In the genomic region with DNA sequence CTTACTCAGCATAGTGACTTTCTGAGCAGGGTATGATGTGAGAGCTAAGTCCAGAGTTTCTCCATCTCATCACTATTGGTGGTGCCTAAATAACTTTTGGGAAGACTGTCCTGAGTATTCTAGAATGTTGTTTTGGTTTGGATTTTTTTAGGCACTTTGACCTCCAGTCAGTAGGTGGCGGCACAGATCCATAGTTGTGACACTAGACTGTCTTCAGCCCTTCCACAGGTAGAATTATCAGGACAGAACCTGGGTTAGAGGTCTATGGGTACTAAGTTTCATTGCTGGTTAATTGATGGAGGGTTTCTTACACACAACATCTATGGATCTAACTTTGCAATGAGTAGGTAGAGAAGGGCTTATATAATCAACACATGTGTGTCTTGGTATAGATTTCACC, we compare ENCODE assay signal across 10 mouse cellular contexts. TPM values are rescaled to one million over a fixed set of nuclear protein-coding genes. Genes with fewer than 3 reads are reported as not detected.
DNase-seq lines count a peak whose midpoint lies in the region; ATAC-seq lines count a peak whose summit lies in the region.
"Had no signal": no experiment of that assay in that cellular context is flagged by ENCODE, and none has a peak within 500 bp of the region (broad histone marks: within the 10 kb centered on the region; RNA-seq: fewer than 3 reads in every experiment).

No protein-coding gene starts in this region.

- H3K4me2 ChIP-seq in forebrain, embryonic 14.5 days (ENCODE audit: low read length): no peak overlapping the region
- H3K4me2 ChIP-seq in forebrain, embryonic 15.5 days (replicated peaks): no peak overlapping the region
- H3K4me2 ChIP-seq in limb, embryonic 11.5 days (ENCODE audit: low read depth, severe bottlenecking): no peak overlapping the region
- H3K4me2 ChIP-seq: liver, embryonic 15.5 days had no signal

- no peaks in the 10 kb centered on the region for H3K4me1 ChIP-seq in forebrain, embryonic 14.5 days (ENCODE audit: control insufficient read depth, insufficient read depth, low read length)
- H3K4me1 ChIP-seq in forebrain, embryonic 15.5 days: no peaks in the 10 kb centered on the region
- no peaks in the 10 kb centered on the region for H3K4me1 ChIP-seq in limb, embryonic 11.5 days (ENCODE audit: control insufficient read depth, insufficient read depth, low read length)
- H3K4me1 ChIP-seq in limb, embryonic 10.5 days: no peaks in the 10 kb centered on the region
- H3K4me1 ChIP-seq: liver, embryonic 15.5 days had no signal

- no peaks in the 10 kb centered on the region for H3K9me3 ChIP-seq in forebrain, embryonic 14.5 days (replicated peaks; ENCODE audit: control insufficient read depth, low read length)
- no peaks in the 10 kb centered on the region for H3K9me3 ChIP-seq in forebrain, embryonic 15.5 days
- H3K9me3 ChIP-seq in limb, embryonic 11.5 days (ENCODE audit: control insufficient read depth, low read length): no peaks in the 10 kb centered on the region
- no peaks in the 10 kb centered on the region for H3K9me3 ChIP-seq in limb, embryonic 10.5 days (replicated peaks)
- H3K9me3 ChIP-seq: G1E; liver, embryonic 15.5 days had no signal

- no peak overlapping the region for H3K27ac ChIP-seq in forebrain, embryonic 14.5 days (ENCODE audit: low read depth, low read length)
- H3K27ac ChIP-seq in forebrain, embryonic 15.5 days (replicated peaks): no peak overlapping the region
- no peak overlapping the region for H3K27ac ChIP-seq in limb, embryonic 11.5 days (replicated peaks; ENCODE audit: low read depth, low read length)
- no peak overlapping the region for H3K27ac ChIP-seq in limb, embryonic 10.5 days
- H3K27ac ChIP-seq: liver, embryonic 15.5 days had no signal

- 76% methylated on average over 1 of the region's 1 CpGs for WGBS in forebrain, embryonic 14.5 days
- 61% methylated on average over 1 of the region's 1 CpGs for WGBS in forebrain, embryonic 15.5 days
- WGBS in limb, embryonic 11.5 days: 39% methylated on average over 1 of the region's 1 CpGs
- 76% methylated on average over 1 of the region's 1 CpGs for WGBS in limb, embryonic 10.5 days

- no peak overlapping the region for H3K9ac ChIP-seq in forebrain, embryonic 14.5 days (ENCODE audit: low read length)
- H3K9ac ChIP-seq in forebrain, embryonic 15.5 days (replicated peaks): no peak overlapping the region
- no peak overlapping the region for H3K9ac ChIP-seq in limb, embryonic 11.5 days (ENCODE audit: low read length)
- H3K9ac ChIP-seq: liver, embryonic 15.5 days had no signal

- no peaks in the 10 kb centered on the region for H3K27me3 ChIP-seq in forebrain, embryonic 14.5 days (replicated peaks; ENCODE audit: control insufficient read depth, insufficient read depth, low read length)
- H3K27me3 ChIP-seq in forebrain, embryonic 15.5 days: no peaks in the 10 kb centered on the region
- H3K27me3 ChIP-seq in limb, embryonic 11.5 days (ENCODE audit: control insufficient read depth, insufficient read depth, low read length): no peaks in the 10 kb centered on the region
- H3K27me3 ChIP-seq in limb, embryonic 10.5 days (ENCODE audit: low read depth, poor library complexity, severe bottlenecking): no peaks in the 10 kb centered on the region
- H3K27me3 ChIP-seq: liver, embryonic 15.5 days had no signal

- peak; percentile 39 for DNase-seq in forebrain, embryonic 14.5 days (ENCODE audit: low spot score)
- DNase-seq in limb, embryonic 11.5 days (ENCODE audit: low spot score): peak; percentile 47
- no peak for DNase-seq in limb, embryonic 10.5 days (ENCODE audit: low spot score)
- peak; percentile 41 to 43 for DNase-seq in B cell, adult 2 months
- DNase-seq in cerebellum, postnatal 14 days: peak; percentile 78 to 81
- no peak for DNase-seq in layer of hippocampus, adult 9-11 months

- no peak for ATAC-seq in forebrain, embryonic 14.5 days
- ATAC-seq in forebrain, embryonic 15.5 days (replicated peaks): no peak
- ATAC-seq in limb, embryonic 11.5 days (ENCODE audit: insufficient number of reproducible peaks, low FRiP score, low TSS enrichment, low read depth): no peak
- no peak for ATAC-seq in erythroblast, adult 5-6 weeks (replicated peaks; ENCODE audit: low FRiP score, poor library complexity, severe bottlenecking)

- H3K4me3 ChIP-seq in forebrain, embryonic 14.5 days (ENCODE audit: low read depth, low read length): no peak overlapping the region
- no peak overlapping the region for H3K4me3 ChIP-seq in forebrain, embryonic 15.5 days
- H3K4me3 ChIP-seq in limb, embryonic 11.5 days (ENCODE audit: low read depth, low read length): no peak overlapping the region
- H3K4me3 ChIP-seq in limb, embryonic 10.5 days: no peak overlapping the region
- H3K4me3 ChIP-seq: liver, embryonic 15.5 days had no signal

- no peaks in the 10 kb centered on the region for H3K36me3 ChIP-seq in forebrain, embryonic 14.5 days (ENCODE audit: control insufficient read depth, insufficient read depth, low read length)
- H3K36me3 ChIP-seq in forebrain, embryonic 15.5 days: no peaks in the 10 kb centered on the region
- no peaks in the 10 kb centered on the region for H3K36me3 ChIP-seq in limb, embryonic 11.5 days (ENCODE audit: control insufficient read depth, insufficient read depth, low read length)
- no peaks in the 10 kb centered on the region for H3K36me3 ChIP-seq in limb, embryonic 10.5 days
- H3K36me3 ChIP-seq: G1E; liver, embryonic 15.5 days had no signal

RNA-seq across cellular contexts. Expression of gene Kctd3, which starts 20.6 kb away (rescaled TPM):
- 34.0 and 39.6 TPM in 2 replicates for polyA plus RNA-seq in forebrain, embryonic 14.5 days (2014; fragmentation: Nextera tagmentation; extraction: Ambion mirVana)
- 44.8 and 45.1 TPM in 2 replicates for polyA plus RNA-seq in forebrain, embryonic 15.5 days (2015; fragmentation: Nextera tagmentation; extraction: Ambion mirVana)
- 37.6 and 38.2 TPM in 2 replicates for polyA plus RNA-seq in limb, embryonic 11.5 days (2014; fragmentation: Nextera tagmentation; extraction: Ambion mirVana)
- polyA plus RNA-seq in limb, embryonic 10.5 days (2016; fragmentation: Nextera tagmentation; extraction: Ambion mirVana): 28.5 and 32.6 TPM in 2 replicates
- 2.3 and 3.8 TPM in 2 replicates for total RNA-seq in erythroblast, adult 5-6 weeks (2015; ENCODE audit: low replicate concordance)
- total RNA-seq in erythroblast, adult 5-6 weeks (2017; ENCODE audit: low replicate concordance): 4.6 and 8.1 TPM in 2 replicates

Comparison
In these comparisons a context has a peak if more than half of its experiments do, and no peak if none do; other contexts are left out.
1. DNase-seq: peak in forebrain, embryonic 14.5 days (single experiment), limb, embryonic 11.5 days (single experiment), B cell, adult 2 months (2 of 2) and cerebellum, postnatal 14 days (2 of 2); none in limb, embryonic 10.5 days (single experiment) and layer of hippocampus, adult 9-11 months (single experiment).